Mouse (Mus musculus) right cerebral cortex, postnatal 36 days (tissue): ENCODE measurements around the gene Casz1.

Source experiments
- DNase-seq, 2 experiments: peaks; one replicate each; pipeline ENCODE4 v3.0.0; 2022; ENCODE audit warnings: low spot score in 2 of 2, mixed read lengths in 1 of 2

Casz1 gene

DNA sequence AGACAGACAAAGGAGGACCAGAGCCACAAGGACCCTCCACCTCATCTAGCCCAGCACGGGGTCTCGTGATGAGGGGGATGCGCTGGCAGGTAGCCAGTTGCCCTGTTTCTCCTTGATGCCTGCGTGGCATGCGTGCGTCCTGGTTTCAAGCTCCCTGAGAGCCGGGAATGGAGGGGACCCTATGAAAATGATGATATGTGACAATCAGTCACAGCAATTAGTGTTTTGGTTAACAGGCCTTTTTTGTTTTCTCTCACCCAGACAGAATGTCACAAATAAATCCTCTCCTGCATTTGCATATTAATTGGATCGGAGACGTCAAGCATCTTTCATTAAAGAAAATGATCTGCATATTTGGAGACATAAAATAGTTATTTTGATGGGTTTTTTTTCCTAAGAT is 71.9 kb downstream of the Casz1 start:
- DNase-seq = no peak

GRCm38 (mm10) chr4:148876867-148877266 is 72.6 kb downstream of the Casz1 start:
- no peak for DNase-seq

DNA sequence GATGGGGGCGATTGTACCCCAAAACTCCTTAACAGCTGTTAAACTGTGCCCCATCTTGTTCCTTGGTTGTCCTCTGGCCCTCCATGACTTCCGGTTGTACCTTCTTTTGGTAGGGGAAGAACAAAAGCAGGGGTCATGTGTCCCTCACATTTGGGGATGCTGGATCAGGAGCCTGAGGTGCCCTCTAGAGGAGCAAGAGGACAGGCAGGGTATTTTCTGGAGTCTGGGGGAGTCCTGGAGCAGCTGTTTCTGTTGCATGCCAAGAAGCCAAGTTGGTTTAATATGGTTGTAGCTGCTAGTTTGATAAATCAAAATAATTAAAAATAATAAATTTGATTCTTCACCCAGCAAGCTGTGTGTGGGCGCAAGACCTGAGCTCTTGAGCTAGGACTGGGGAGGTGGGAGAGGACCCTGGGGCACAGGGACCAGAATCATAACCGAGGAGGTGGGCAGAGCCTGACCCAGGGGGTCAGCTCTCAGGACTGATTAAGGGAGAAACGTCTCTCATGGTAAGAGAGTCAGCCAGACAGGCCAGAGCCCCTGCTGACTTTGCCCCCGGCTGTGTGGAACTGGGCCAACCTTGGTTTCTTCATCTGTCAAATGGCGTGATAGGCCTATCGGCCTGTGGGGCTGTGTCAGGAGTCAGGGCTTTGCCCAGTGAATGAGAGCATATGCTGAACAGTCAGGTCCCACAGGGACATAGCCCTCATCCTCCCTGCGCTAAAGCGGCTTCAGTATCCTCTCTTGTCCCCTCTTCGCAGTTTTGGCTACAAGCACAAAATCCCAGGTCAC is 74.2 kb downstream of the Casz1 start:
- DNase-seq = no peak

- DNase-seq = no peak
Measured at GRCm38 (mm10) chr4:148878984-148879610, 74.9 kb downstream of the Casz1 start.

- no peak for DNase-seq
Measured at GRCm38 (mm10) chr4:148879631-148880030, 75.4 kb downstream of the Casz1 start.

- DNase-seq = no peak
Measured at GRCm38 (mm10) chr4:148881001-148881669, 76.9 kb downstream of the Casz1 start.

- DNase-seq = no peak
Measured at GRCm38 (mm10) chr4:148881838-148882237, 77.6 kb downstream of the Casz1 start.

DNA sequence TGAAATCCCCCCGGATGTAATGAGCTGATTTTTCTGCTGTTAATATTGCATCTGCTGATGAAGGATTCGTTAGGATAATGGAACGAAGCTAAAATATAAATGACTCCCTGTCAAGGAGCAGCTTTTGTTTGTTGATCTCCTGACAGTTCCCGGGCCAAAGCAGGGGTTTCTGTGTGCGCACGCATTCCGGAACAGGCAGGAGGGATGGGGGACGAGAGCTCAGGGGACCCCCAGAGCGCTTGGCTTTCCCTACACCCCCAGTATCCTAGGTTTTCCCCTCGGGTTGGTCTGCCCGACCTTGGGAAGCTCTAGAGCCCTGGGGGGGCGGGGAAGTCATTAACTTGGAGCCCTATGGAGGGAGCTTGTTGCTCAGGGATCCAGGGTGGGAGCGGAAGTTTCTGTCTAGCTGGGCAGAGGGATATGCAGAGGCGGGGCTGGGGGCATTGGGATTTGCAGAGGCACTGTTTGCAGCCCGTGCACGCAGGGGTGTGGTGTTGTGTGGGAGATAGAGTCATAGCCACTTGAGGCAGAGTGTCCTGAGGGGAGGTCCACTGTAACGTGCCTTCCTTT is 78.2 kb downstream of the Casz1 start:
- DNase-seq = no peak

- no peak for DNase-seq
Measured at GRCm38 (mm10) chr4:148884596-148884995, 80.4 kb downstream of the Casz1 start.

GRCm38 (mm10) chr4:148885401-148885800 is 81.2 kb downstream of the Casz1 start:
- DNase-seq = no peak

GRCm38 (mm10) chr4:148885921-148886540 is 81.8 kb downstream of the Casz1 start:
- DNase-seq = no peak

- no peak for DNase-seq
Measured at GRCm38 (mm10) chr4:148888229-148888628, 84.0 kb downstream of the Casz1 start.

DNA sequence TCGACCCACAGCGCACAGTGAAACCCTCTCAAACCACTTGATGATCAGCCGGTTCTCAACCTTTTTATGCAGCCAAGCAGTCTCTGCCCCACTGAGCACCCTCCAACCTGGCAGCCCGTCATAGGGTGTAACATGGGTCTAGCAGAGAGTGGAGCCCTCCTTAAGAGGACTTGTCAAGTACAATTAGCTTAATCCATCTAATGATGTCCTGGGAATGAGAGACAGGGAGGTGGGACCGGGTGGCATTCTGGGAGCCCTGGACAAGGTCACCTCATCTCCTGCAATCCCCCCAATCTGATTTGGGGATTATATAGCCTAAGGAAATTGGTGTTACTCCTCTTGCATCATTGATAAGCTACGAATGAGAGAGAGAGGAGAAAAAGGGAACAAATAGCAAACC is 84.8 kb downstream of the Casz1 start:
- no peak for DNase-seq

DNA sequence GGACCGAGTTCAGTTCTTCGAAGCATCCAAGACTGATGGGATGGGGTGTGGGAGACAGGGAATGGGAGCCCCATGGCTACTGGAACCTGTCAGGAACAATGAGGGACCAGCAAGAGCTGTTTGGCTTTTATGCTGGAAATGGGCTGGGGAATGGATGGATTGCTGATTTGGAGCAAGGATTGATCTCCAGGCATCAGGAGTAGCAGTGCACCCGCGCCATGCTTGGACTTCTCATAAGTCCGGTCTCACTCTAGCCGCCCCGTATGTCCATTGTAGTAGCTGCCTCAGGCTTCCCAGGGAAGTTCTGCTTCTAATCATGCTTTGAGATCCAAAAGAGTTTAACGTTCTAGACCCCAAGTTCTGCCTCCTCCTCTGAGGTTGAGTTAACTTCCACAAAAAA is 86.2 kb downstream of the Casz1 start:
- DNase-seq = no peak

GRCm38 (mm10) chr4:148890892-148891838 is 86.9 kb downstream of the Casz1 start:
- no peak for DNase-seq

GRCm38 (mm10) chr4:148896125-148896524 is 91.9 kb downstream of the Casz1 start:
- no peak for DNase-seq

DNA sequence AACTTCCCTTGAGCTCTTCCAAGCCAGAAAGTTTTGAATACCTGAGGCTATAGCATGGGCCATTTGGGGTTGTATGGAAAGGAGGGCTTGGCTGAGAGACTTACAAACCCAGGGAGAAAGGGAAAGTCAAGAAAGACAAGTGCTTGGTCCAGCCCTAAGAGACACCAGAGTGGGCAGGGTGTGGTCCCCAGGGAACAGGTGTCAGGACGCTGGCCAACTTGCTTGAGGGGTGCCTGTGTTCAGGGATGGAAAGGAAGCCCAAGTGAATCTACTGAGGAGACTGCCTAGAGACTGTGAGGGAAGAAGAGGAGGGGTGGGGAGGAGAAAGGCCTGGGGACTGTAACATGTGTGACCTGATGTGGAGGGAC is 95.7 kb downstream of the Casz1 start:
- DNase-seq = no peak

GRCm38 (mm10) chr4:148900295-148901211 is 96.3 kb downstream of the Casz1 start:
- DNase-seq = peak; percentile 14 to 41

- DNase-seq = no peak
Measured at GRCm38 (mm10) chr4:148901275-148902052, 97.2 kb downstream of the Casz1 start.
